Mouse (Mus musculus) cerebellum, adult 9-11 months (tissue): ENCODE results near the gene Dennd5a.

Experiments used
- DNase-seq: peaks from one replicate; pipeline ENCODE4 v3.0.0; 2022

The Dennd5a gene

GRCm38 (mm10) chr7:109962596-109962995, 2.3 kb upstream of the Dennd5a start:
- DNase-seq, result no peak

GRCm38 (mm10) chr7:109961570-109961969, 1.3 kb upstream of the Dennd5a start:
- DNase-seq, result peak; percentile 56

GRCm38 (mm10) chr7:109960613-109961154, 414 bp upstream of the Dennd5a start:
- DNase-seq, result no peak

GRCm38 (mm10) chr7:109958843-109959715, 1.2 kb downstream of the Dennd5a start:
- DNase-seq, result no peak

GRCm38 (mm10) chr7:109957996-109958789, 2.1 kb downstream of the Dennd5a start:
- DNase-seq, result no peak

- DNase-seq, result no peak
Measured at GRCm38 (mm10) chr7:109954622-109955401, 5.5 kb downstream of the Dennd5a start.

- no peak for DNase-seq
Measured at GRCm38 (mm10) chr7:109951297-109951696, 9.0 kb downstream of the Dennd5a start.

GRCm38 (mm10) chr7:109944421-109945034, 15.7 kb downstream of the Dennd5a start:
- no peak for DNase-seq

GRCm38 (mm10) chr7:109929628-109930027, 30.6 kb downstream of the Dennd5a start:
- DNase-seq, result no peak

GRCm38 (mm10) chr7:109928365-109928764, 31.9 kb downstream of the Dennd5a start:
- no peak for DNase-seq

GRCm38 (mm10) chr7:109924965-109925364, 35.3 kb downstream of the Dennd5a start:
- no peak for DNase-seq

GRCm38 (mm10) chr7:109922889-109923288, 37.4 kb downstream of the Dennd5a start:
- DNase-seq, result no peak

GRCm38 (mm10) chr7:109906165-109906564, 54.1 kb downstream of the Dennd5a start:
- no peak for DNase-seq

- DNase-seq, result no peak
Measured at GRCm38 (mm10) chr7:109900921-109901320, 59.3 kb downstream of the Dennd5a start.

GRCm38 (mm10) chr7:109898911-109899310, 61.4 kb downstream of the Dennd5a start:
- DNase-seq, result peak; percentile 28

GRCm38 (mm10) chr7:109892530-109892929, 67.7 kb downstream of the Dennd5a start:
- DNase-seq, result peak; percentile 70

GRCm38 (mm10) chr7:109891786-109892185, 68.5 kb downstream of the Dennd5a start:
- DNase-seq, result no peak

GRCm38 (mm10) chr7:109890256-109890655, 70.0 kb downstream of the Dennd5a start:
- peak; percentile 74 for DNase-seq

- no peak for DNase-seq
Measured at GRCm38 (mm10) chr7:109889300-109889699, 71.0 kb downstream of the Dennd5a start.

- DNase-seq, result no peak
Measured at GRCm38 (mm10) chr7:109886249-109886648, 74.0 kb downstream of the Dennd5a start.

- no peak for DNase-seq
Measured at GRCm38 (mm10) chr7:109882574-109882973, 77.7 kb downstream of the Dennd5a start.

GRCm38 (mm10) chr7:109881561-109882099, 78.6 kb downstream of the Dennd5a start:
- DNase-seq, result no peak
